Mouse (Mus musculus) intestine, embryonic 14.5 days (tissue): ENCODE results near the gene Klhl6. TPM values are rescaled to one million over a fixed set of nuclear protein-coding genes. Genes with fewer than 3 reads are reported as not detected.

Experiments used
- ATAC-seq: fragments of 200-750 bp; cut with Nextera tagmentation; replicated peaks from 2 replicates; pipeline ENCODE4 v1.8.0; 2017; ENCODE audit warnings: low read depth, moderate number of reproducible peaks, moderate TSS enrichment, moderate library complexity; ENCODE audit not compliant: low FRiP score, low TSS enrichment
- DNase-seq: peaks from one replicate; pipeline ENCODE4 v3.0.0-alpha.2; 2018; ENCODE audit warnings: low spot score
- H3K27ac ChIP-seq: fragments of 300-500 bp; sonication (generic); 2 replicates; pipeline ENCODE4 v1.5.1; 2014; ENCODE audit warnings: low read depth, mild to moderate bottlenecking, control low read depth
- H3K27me3 ChIP-seq: fragments of 300-500 bp; sonication (generic); replicated peaks from 2 replicates; pipeline ENCODE4 v1.6.1; 2014; ENCODE audit warnings: low read length, control low read depth; ENCODE audit not compliant: control insufficient read depth, insufficient read depth
- H3K36me3 ChIP-seq: fragments of 300-500 bp; sonication (generic); 2 replicates; pipeline ENCODE4 v1.6.1; 2014; ENCODE audit warnings: low read length, control low read depth; ENCODE audit not compliant: control insufficient read depth, insufficient read depth
- H3K4me1 ChIP-seq: fragments of 300-500 bp; sonication (generic); replicated peaks from 2 replicates; pipeline ENCODE4 v1.6.1; 2014; ENCODE audit warnings: low read length, control low read depth, mixed read lengths; ENCODE audit not compliant: control insufficient read depth, insufficient read depth
- H3K4me2 ChIP-seq: fragments of 300-500 bp; sonication (generic); 2 replicates; pipeline ENCODE4 v1.6.1; 2014; ENCODE audit warnings: low read length
- H3K4me3 ChIP-seq: fragments of 300-500 bp; sonication (generic); 2 replicates; pipeline ENCODE4 v1.5.1; 2014; ENCODE audit warnings: low read depth, low read length, control low read depth, mixed read lengths
- H3K9ac ChIP-seq: fragments of 300-500 bp; sonication (generic); 2 replicates; pipeline ENCODE4 v1.6.1; 2014; ENCODE audit warnings: mild to moderate bottlenecking, low read length
- H3K9me3 ChIP-seq: fragments of 300-500 bp; sonication (generic); 2 replicates; pipeline ENCODE4 v1.6.1; 2016; ENCODE audit warnings: low read length, control low read depth; ENCODE audit not compliant: control insufficient read depth
- WGBS: fragments of 180-500 bp; shearing (Covaris S2); extraction: QIAGEN DNeasy Blood & Tissue Kit; methylation state at CpG from one replicate; pipeline ENCODE4 v1.1.7; 2014; 5-methylcytosine and 5-hydroxymethylcytosine counted together
- polyA plus RNA-seq: library from polyadenylated mRNA; unstranded; fragments of >200 nt; fragmentation: Nextera tagmentation; extraction: Ambion mirVana; gene quantifications from 2 replicates; pipeline ENCODE4 v1.2.1, GENCODE M21; 2014

Gene Klhl6
- polyA plus RNA-seq, 1 experiment from 2014 or later, result 8.3 TPM

DNA sequence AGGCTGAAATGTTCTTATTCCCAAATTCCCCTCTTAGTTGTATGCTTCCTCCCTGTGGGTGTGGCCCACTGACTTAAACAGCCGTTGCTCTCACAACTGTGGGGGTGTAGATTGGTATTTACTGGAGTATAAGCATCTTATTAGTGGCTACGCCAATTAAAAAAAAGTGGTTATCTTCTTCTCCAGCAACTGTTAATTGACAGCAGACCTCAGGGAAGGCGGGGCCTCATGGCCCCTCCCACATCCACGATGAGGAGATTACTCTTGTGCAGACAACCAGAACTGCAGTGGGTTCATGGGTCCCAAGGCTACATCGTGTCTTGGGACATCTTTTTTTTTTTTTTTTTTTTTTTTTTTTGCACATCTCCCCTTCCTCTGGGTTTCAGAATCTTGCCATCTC lies 5.6 kb downstream of the Klhl6 start:
- Histone ChIP-seq H3K4me1 (no peaks in the 10 kb centered on the region; the same call in 1 of the 2 replicates), H3K27me3 (no peaks in the 10 kb centered on the region), H3K4me3 (no peak overlapping the region), H3K9me3 (no peaks in the 10 kb centered on the region), H3K27ac (no peak overlapping the region), H3K36me3 (no peaks in the 10 kb centered on the region), H3K9ac (no peak overlapping the region), H3K4me2 (no peak overlapping the region)
- ATAC-seq, result no peak
- WGBS, result 81% methylated on average over 5 of the region's 5 CpGs
- DNase-seq, result no peak

GRCm38 (mm10) chr16:19976825-19977224 lies 6.0 kb downstream of the Klhl6 start:
- DNase-seq, result no peak
- ATAC-seq, result no peak

GRCm38 (mm10) chr16:19975432-19975831 lies 7.4 kb downstream of the Klhl6 start:
- no peaks in the 10 kb centered on the region for H3K36me3 ChIP-seq
- H3K4me3 ChIP-seq, result no peak overlapping the region
- WGBS, result 82% methylated on average over 4 of the region's 4 CpGs
- H3K4me1 ChIP-seq, result no peaks in the 10 kb centered on the region; the same call in 1 of the 2 replicates
- ATAC-seq, result no peak
- no peaks in the 10 kb centered on the region for H3K9me3 ChIP-seq
- no peak for DNase-seq
- H3K27ac ChIP-seq, result no peak overlapping the region
- no peak overlapping the region for H3K4me2 ChIP-seq
- no peak overlapping the region for H3K9ac ChIP-seq
- H3K27me3 ChIP-seq, result no peaks in the 10 kb centered on the region

More at GRCm38 (mm10) chr16:19976825-19977224, 6.0 kb downstream of the Klhl6 start:
- Histone ChIP-seq H3K9me3 (no peaks in the 10 kb centered on the region), H3K4me2 (no peak overlapping the region), H3K27ac (no peak overlapping the region), H3K4me1 (no peaks in the 10 kb centered on the region; the same call in 1 of the 2 replicates), H3K4me3 (no peak overlapping the region), H3K9ac (no peak overlapping the region), H3K27me3 (no peaks in the 10 kb centered on the region), H3K36me3 (no peaks in the 10 kb centered on the region)
- WGBS, result 75% methylated on average over 4 of the region's 4 CpGs

GRCm38 (mm10) chr16:19973480-19973879 lies 9.4 kb downstream of the Klhl6 start:
- DNase-seq (no peak), ATAC-seq (no peak)
- Histone ChIP-seq H3K9me3 (no peaks in the 10 kb centered on the region), H3K27ac (no peak overlapping the region), H3K4me3 (no peak overlapping the region), H3K27me3 (no peaks in the 10 kb centered on the region), H3K36me3 (no peaks in the 10 kb centered on the region), H3K4me2 (no peak overlapping the region), H3K4me1 (no peaks in the 10 kb centered on the region), H3K9ac (no peak overlapping the region)
- WGBS, result 85% methylated on average over 1 of the region's 1 CpGs

DNA sequence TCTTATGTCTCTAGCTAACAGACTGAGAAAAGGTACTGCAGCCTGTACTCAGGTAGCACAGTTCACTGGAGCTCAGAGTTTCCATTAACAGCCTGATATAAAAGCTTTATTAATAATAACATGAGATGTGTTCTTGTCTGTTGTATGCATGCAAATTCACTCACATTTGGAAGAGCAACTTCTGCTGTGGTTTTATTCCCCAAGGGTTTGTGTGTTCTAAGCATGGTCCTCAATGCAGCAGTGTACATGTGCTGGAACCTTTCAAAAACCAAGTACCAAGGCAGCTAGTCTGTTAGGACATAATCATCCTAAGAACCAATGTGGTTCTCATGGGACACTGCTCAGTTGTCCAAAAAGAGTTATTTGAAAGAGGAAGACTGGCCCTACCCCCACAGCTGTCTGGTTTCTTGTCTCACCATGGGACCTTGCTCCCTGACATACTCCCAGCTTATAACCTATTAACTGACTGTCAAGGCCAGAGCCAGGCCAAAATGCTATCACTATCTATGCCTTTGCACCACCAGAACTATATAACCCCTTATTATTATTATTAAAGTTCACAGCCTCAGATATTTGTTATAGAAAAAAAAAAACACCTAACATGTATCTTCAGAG lies 10.0 kb downstream of the Klhl6 start:
- no peaks in the 10 kb centered on the region for H3K27me3 ChIP-seq
- ATAC-seq, result no peak
- H3K9ac ChIP-seq, result no peak overlapping the region
- H3K4me2 ChIP-seq, result no peak overlapping the region
- no peaks in the 10 kb centered on the region for H3K9me3 ChIP-seq
- no peak overlapping the region for H3K4me3 ChIP-seq
- H3K4me1 ChIP-seq, result no peaks in the 10 kb centered on the region
- no peak overlapping the region for H3K27ac ChIP-seq
- DNase-seq, result no peak
- no peaks in the 10 kb centered on the region for H3K36me3 ChIP-seq

DNA sequence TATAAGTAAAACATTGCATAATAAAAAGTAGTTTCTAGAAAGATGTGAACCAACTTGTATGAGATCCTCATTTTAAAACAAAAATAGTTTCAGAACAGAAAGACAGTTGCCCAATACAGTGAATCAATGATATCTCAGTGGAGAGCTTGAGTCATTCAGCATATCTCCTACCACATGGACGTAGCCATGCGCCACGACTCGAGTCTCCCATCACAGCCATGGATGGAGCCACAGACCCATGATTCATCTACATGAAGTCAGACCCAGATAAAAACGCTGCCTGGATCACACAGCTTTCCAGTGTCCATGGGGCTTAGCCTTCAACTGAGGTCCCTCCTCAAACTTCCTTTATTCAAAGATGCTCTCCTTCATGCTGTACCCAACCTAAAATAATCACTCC lies 13.3 kb downstream of the Klhl6 start:
- 91% methylated on average over 5 of the region's 5 CpGs for WGBS
- Histone ChIP-seq H3K9ac (no peak overlapping the region), H3K4me3 (no peak overlapping the region), H3K9me3 (no peaks in the 10 kb centered on the region), H3K27me3 (no peaks in the 10 kb centered on the region), H3K36me3 (no peaks in the 10 kb centered on the region), H3K4me1 (no peaks in the 10 kb centered on the region), H3K4me2 (no peak overlapping the region), H3K27ac (no peak overlapping the region)
- no peak for ATAC-seq
- no peak for DNase-seq

GRCm38 (mm10) chr16:19968666-19969065 lies 14.2 kb downstream of the Klhl6 start:
- Histone ChIP-seq H3K36me3 (no peaks in the 10 kb centered on the region), H3K27ac (no peak overlapping the region), H3K4me3 (no peak overlapping the region), H3K9ac (no peak overlapping the region), H3K4me2 (no peak overlapping the region), H3K9me3 (no peaks in the 10 kb centered on the region), H3K4me1 (no peaks in the 10 kb centered on the region), H3K27me3 (no peaks in the 10 kb centered on the region)
- ATAC-seq, result no peak
- WGBS, result 92% methylated on average over 4 of the region's 4 CpGs
- no peak for DNase-seq

GRCm38 (mm10) chr16:19967897-19968392 lies 14.9 kb downstream of the Klhl6 start:
- no peak overlapping the region for H3K9ac ChIP-seq
- H3K36me3 ChIP-seq, result no peaks in the 10 kb centered on the region
- ATAC-seq (no peak), DNase-seq (no peak)
- H3K4me3 ChIP-seq, result no peak overlapping the region
- H3K27ac ChIP-seq, result no peak overlapping the region
- no peaks in the 10 kb centered on the region for H3K27me3 ChIP-seq
- 78% methylated on average over 1 of the region's 1 CpGs for WGBS
- H3K4me1 ChIP-seq, result no peaks in the 10 kb centered on the region
- no peak overlapping the region for H3K4me2 ChIP-seq
- H3K9me3 ChIP-seq, result no peaks in the 10 kb centered on the region

GRCm38 (mm10) chr16:19966976-19967375 lies 15.9 kb downstream of the Klhl6 start:
- no peak overlapping the region for H3K9ac ChIP-seq
- ATAC-seq (no peak), DNase-seq (no peak)
- H3K27ac ChIP-seq, result no peak overlapping the region
- no peak overlapping the region for H3K4me2 ChIP-seq
- H3K4me1 ChIP-seq, result no peaks in the 10 kb centered on the region
- H3K9me3 ChIP-seq, result no peaks in the 10 kb centered on the region
- H3K27me3 ChIP-seq, result no peaks in the 10 kb centered on the region
- no peaks in the 10 kb centered on the region for H3K36me3 ChIP-seq
- no peak overlapping the region for H3K4me3 ChIP-seq
